Mouse (Mus musculus) E14TG2a.4 (cell line): ENCODE data around the gene Zmym1.

Source experiments
- CTCF ChIP-seq: conservative IDR thresholded peaks from 2 replicates; pipeline ENCODE4 v1.5.1; 2014; ENCODE audit warnings: low read length
- POU5F1 ChIP-seq: IDR thresholded peaks from 2 replicates; pipeline ENCODE4 v1.6.1; 2014; ENCODE audit warnings: low read length, borderline replicate concordance

- TF ChIP-seq CTCF (no peak), POU5F1 (no peak)
Measured at GRCm38 (mm10) chr4:127085761-127086160, 24.8 kb upstream of the Zmym1 start.
